Mouse (Mus musculus) liver, embryonic 15.5 days (tissue): ENCODE measurements at regions not wholly inside any gene's neighbourhood (a gene's known extent, or its start where the extent isn't known, plus 50 kb on each side); places are given as distances from the start of the nearest gene placed in this dataset.
A peak's percentile ranks its signal among the peaks of the same experiment; 100 is the strongest.

Source experiments
- ATAC-seq: fragments of 200-750 bp; cut with Nextera tagmentation; 2 replicates; pipeline ENCODE4 v1.8.0; 2017; ENCODE audit warnings: moderate number of reproducible peaks, mild to moderate bottlenecking, moderate library complexity; ENCODE audit not compliant: insufficient read depth
- H3K27ac ChIP-seq: fragments of 300-500 bp; sonication (generic); replicated peaks from 2 replicates; pipeline ENCODE4 v1.5.1; 2015; ENCODE audit warnings: mild to moderate bottlenecking, inconsistent platforms
- H3K27me3 ChIP-seq: fragments of 300-500 bp; sonication (generic); 2 replicates; pipeline ENCODE4 v1.6.1; 2015; ENCODE audit warnings: mild to moderate bottlenecking, inconsistent platforms
- H3K36me3 ChIP-seq: fragments of 300-500 bp; sonication (generic); replicated peaks from 2 replicates; pipeline ENCODE4 v1.6.1; 2015; ENCODE audit warnings: moderate library complexity, mild to moderate bottlenecking, inconsistent platforms
- H3K4me1 ChIP-seq: fragments of 300-500 bp; sonication (generic); replicated peaks from 2 replicates; pipeline ENCODE4 v1.6.1; 2015; ENCODE audit warnings: inconsistent platforms
- H3K4me2 ChIP-seq: fragments of 300-500 bp; sonication (generic); 2 replicates; pipeline ENCODE4 v1.6.1; 2015; ENCODE audit warnings: moderate library complexity, mild to moderate bottlenecking, inconsistent platforms
- H3K4me3 ChIP-seq: fragments of 300-500 bp; sonication (generic); replicated peaks from 2 replicates; pipeline ENCODE4 v1.5.1; 2015; ENCODE audit warnings: mild to moderate bottlenecking, inconsistent platforms
- H3K9ac ChIP-seq: fragments of 300-500 bp; sonication (generic); 2 replicates; pipeline ENCODE4 v1.6.1; 2015; ENCODE audit warnings: moderate library complexity, mild to moderate bottlenecking, inconsistent platforms
- H3K9me3 ChIP-seq: fragments of 300-500 bp; sonication (generic); replicated peaks from 2 replicates; pipeline ENCODE4 v1.6.1; 2016; ENCODE audit warnings: inconsistent platforms
- WGBS: fragments of 180-500 bp; shearing (Covaris S2); methylation state at CpG from one replicate; pipeline ENCODE4 v1.1.7; 2015; ENCODE audit warnings: mixed read lengths; ENCODE audit not compliant: insufficient replicate concordance; 5-methylcytosine and 5-hydroxymethylcytosine counted together

DNA sequence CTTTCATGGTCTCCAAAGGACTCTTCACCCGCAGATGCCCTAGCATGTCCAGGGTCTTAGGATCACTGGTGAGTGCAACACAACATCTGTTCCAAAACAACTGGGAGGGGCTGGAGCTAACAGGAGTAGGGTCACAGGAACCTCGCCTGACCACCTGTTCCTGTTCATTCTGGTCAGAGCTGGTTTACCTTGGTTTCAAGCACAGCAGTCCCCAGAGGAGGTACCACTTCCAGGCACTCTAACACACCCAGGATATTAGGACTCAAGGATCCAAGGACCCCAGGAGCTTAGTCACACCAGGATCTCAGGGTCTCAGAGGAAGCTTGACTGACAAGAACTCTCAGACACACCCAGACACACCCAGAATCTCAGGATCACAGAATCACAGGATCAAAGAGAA lies 94.9 kb upstream of the Plscr5 start:
- no peaks in the 10 kb centered on the region for H3K36me3 ChIP-seq
- H3K9me3 ChIP-seq, result no peaks in the 10 kb centered on the region
- H3K27me3 ChIP-seq, result no peaks in the 10 kb centered on the region
- no peak overlapping the region for H3K4me3 ChIP-seq
- no peaks in the 10 kb centered on the region for H3K4me1 ChIP-seq
- WGBS, result 60% methylated on average over 2 of the region's 2 CpGs
- H3K9ac ChIP-seq, result no peak overlapping the region
- no peak for ATAC-seq
- no peak overlapping the region for H3K27ac ChIP-seq
- no peak overlapping the region for H3K4me2 ChIP-seq

DNA sequence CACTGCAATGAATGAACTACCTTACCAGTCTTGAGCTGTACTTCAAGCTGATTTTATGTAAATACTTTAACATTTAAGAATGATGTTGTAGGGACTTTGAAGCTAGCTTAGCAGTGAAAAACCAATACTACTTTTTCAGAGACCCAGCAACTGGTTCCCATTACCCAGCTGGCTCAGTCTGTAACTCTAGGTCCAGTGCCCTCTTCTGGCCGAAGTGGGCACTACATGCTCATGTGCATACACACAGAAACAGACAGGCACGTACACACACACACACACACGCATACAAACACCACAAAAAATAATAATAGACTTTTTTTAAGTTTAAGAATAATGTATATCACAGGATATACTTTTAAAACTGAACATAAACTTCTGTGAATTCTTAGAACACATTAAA lies 63.2 kb upstream of the Plscr5 start:
- 64% methylated on average over 3 of the region's 3 CpGs for WGBS

DNA sequence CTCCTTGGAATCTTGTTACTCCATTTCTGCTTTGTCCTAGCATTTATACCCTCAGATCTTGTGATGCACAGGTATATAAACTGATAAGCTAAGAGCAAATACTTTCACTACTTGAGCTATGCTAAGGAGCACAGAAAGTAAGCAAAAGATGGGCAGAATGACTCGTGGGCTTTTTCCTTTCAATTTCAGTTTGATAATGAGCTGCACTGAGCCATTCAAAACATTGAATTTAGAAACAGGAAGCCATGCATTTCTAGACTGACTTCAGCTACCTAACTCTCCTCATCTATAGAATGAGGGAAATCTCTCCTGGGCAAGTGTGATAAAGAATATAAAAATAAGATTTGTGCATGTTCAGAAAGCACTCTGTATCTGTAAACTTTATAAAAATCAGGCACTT lies 62.3 kb upstream of the Plscr5 start:
- no peak overlapping the region for H3K4me2 ChIP-seq
- H3K4me3 ChIP-seq, result no peak overlapping the region
- no peaks in the 10 kb centered on the region for H3K36me3 ChIP-seq
- no peak for ATAC-seq
- H3K4me1 ChIP-seq, result no peaks in the 10 kb centered on the region
- no peak overlapping the region for H3K27ac ChIP-seq
- 23% methylated on average over 1 of the region's 1 CpGs for WGBS
- no peaks in the 10 kb centered on the region for H3K9me3 ChIP-seq
- H3K27me3 ChIP-seq, result no peaks in the 10 kb centered on the region
- no peak overlapping the region for H3K9ac ChIP-seq

More for the DNA sequence above, 63.2 kb upstream of the Plscr5 start:
- H3K27me3 ChIP-seq, result no peaks in the 10 kb centered on the region
- H3K9ac ChIP-seq, result no peak overlapping the region
- no peaks in the 10 kb centered on the region for H3K36me3 ChIP-seq
- ATAC-seq, result no peak
- no peak overlapping the region for H3K4me2 ChIP-seq
- no peaks in the 10 kb centered on the region for H3K9me3 ChIP-seq
- no peaks in the 10 kb centered on the region for H3K4me1 ChIP-seq
- no peak overlapping the region for H3K4me3 ChIP-seq
- no peak overlapping the region for H3K27ac ChIP-seq

DNA sequence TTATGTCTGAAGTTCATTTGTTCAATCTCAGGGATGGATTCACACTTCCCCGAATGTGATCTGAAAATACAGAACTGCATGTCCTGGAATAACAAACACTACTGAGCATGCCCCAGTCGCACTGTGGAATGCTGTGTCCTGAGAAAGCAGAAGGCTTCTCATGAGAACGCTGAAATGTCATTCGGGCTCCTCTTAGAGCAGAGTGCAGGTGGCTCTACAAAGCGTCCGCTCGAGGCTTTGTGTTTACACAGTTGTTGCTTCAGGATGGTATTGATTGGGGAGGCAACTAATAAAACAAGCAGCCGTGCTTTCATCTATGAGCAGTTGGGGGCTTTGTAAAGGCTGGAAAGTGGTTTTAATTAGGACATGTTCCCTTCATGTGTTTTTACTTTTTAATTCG lies 60.3 kb upstream of the Plscr5 start:
- peak overlapping the region; percentile 8; the same call in 1 of the 2 replicates for H3K4me2 ChIP-seq
- ATAC-seq, result no peak
- no peaks in the 10 kb centered on the region for H3K27me3 ChIP-seq
- no peaks in the 10 kb centered on the region for H3K4me1 ChIP-seq
- H3K9me3 ChIP-seq, result no peaks in the 10 kb centered on the region
- H3K9ac ChIP-seq, result no peak overlapping the region
- no peak overlapping the region for H3K4me3 ChIP-seq
- no peaks in the 10 kb centered on the region for H3K36me3 ChIP-seq
- no peak overlapping the region for H3K27ac ChIP-seq
- 49% methylated on average over 9 of the region's 9 CpGs for WGBS

DNA sequence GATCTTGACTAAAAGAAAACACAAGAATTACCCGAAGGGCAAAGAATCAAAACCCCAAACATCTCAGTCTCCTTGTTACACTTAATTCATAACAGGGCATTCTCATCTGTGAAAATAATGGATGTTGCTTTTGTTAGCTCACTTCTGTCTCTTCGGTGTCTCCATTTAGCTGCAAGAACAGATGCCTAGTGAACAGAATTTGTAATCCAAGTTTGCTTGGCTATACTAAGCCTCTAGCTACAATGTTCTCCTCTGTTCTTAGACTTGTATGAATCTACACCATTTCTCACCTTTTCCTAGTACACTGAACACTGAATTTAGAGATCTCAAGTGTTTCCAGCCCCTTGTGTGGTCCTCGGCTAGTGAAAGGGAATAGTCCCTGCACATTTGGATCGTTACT lies 50.8 kb upstream of the Plscr5 start:
- ATAC-seq, result no peak
- Histone ChIP-seq H3K4me1 (no peaks in the 10 kb centered on the region), H3K36me3 (no peaks in the 10 kb centered on the region), H3K27ac (no peak overlapping the region), H3K9ac (no peak overlapping the region), H3K4me3 (no peak overlapping the region), H3K27me3 (no peaks in the 10 kb centered on the region), H3K4me2 (no peak overlapping the region), H3K9me3 (no peaks in the 10 kb centered on the region)
- WGBS, result 65% methylated on average over 4 of the region's 4 CpGs
